In genomic region chr3:45981851-45982250, GRCm38 (mm10) we compare ENCODE assay signal across 27 mouse cellular contexts.
A peak's percentile ranks its signal among the peaks of the same experiment; 100 is the strongest.
DNase-seq lines count a peak whose midpoint lies in the region; ATAC-seq and TF ChIP-seq lines count a peak whose summit lies in the region.
"Had no signal": no experiment of that assay in that cellular context is flagged by ENCODE, and none has a peak within 500 bp of the region (broad histone marks: within the 10 kb centered on the region; RNA-seq: fewer than 3 reads in every experiment).

No protein-coding gene starts in this region.

- peak; percentile 39; the same call in 1 of the 2 replicates for ATAC-seq in forebrain, embryonic 11.5 days (replicated peaks; ENCODE audit: low FRiP score)
- ATAC-seq in forebrain, embryonic 12.5 days (ENCODE audit: low FRiP score), result no peak
- ATAC-seq in lung, embryonic 14.5 days (ENCODE audit: insufficient read depth), result no peak
- ATAC-seq: hindbrain, postnatal 0 days; intestine, embryonic 16.5 days had no signal

- intact Hi-C loops in heart, postnatal 14 days (cut with DNase I), result no loop called here

- H3K27ac ChIP-seq in forebrain, embryonic 11.5 days (ENCODE audit: low read depth, low read length), result no peak overlapping the region
- no peak overlapping the region for H3K27ac ChIP-seq in forebrain, embryonic 12.5 days
- H3K27ac ChIP-seq in lung, embryonic 14.5 days (ENCODE audit: low read depth), result no peak overlapping the region
- H3K27ac ChIP-seq: heart, embryonic 13.5 days; hindbrain, embryonic 10.5 days; hindbrain, postnatal 0 days; liver, embryonic 13.5 days; neural tube, embryonic 15.5 days had no signal

- no peak for TF ChIP-seq POLR2A in brain, embryonic 14.5 days (IDR thresholded peaks at IDR 0.05; ENCODE audit: borderline replicate concordance, extremely low read depth, insufficient read depth, insufficient read length, poor library complexity, severe bottlenecking)

- H3K9me3 ChIP-seq in forebrain, embryonic 11.5 days (ENCODE audit: control insufficient read depth, low read length), result no peaks in the 10 kb centered on the region
- H3K9me3 ChIP-seq in forebrain, embryonic 12.5 days, result no peaks in the 10 kb centered on the region
- H3K9me3 ChIP-seq in lung, embryonic 14.5 days (ENCODE audit: low read depth, low read length), result no peaks in the 10 kb centered on the region
- H3K9me3 ChIP-seq: G1E; heart, embryonic 13.5 days; hindbrain, embryonic 10.5 days; liver, embryonic 13.5 days; neural tube, embryonic 15.5 days had no signal

- WGBS in forebrain, embryonic 11.5 days, result 38% methylated on average over 3 of the region's 3 CpGs
- WGBS in forebrain, embryonic 12.5 days, result 27% methylated on average over 3 of the region's 3 CpGs
- WGBS in lung, embryonic 14.5 days, result 43% methylated on average over 3 of the region's 3 CpGs

- no peak for TF ChIP-seq CTCF in lung, embryonic 14.5 days (IDR thresholded peaks at IDR 0.05; ENCODE audit: low read depth)
- TF ChIP-seq CTCF in brain, embryonic 14.5 days (IDR thresholded peaks at IDR 0.05; ENCODE audit: borderline replicate concordance, extremely low read depth, insufficient read depth, insufficient read length), result no peak

- no peak for DNase-seq in forebrain, embryonic 11.5 days (ENCODE audit: low spot score)
- DNase-seq in lung, embryonic 14.5 days, result peak; percentile 2
- no peak for DNase-seq in lung, postnatal 14 days
- DNase-seq in brain, embryonic 14.5 days (ENCODE audit: low read depth), result peak; percentile 71
- peak; percentile 36 for DNase-seq in forelimb bud, embryonic 11.5 days (ENCODE audit: low read depth, low spot score)
- no peak for DNase-seq in heart, postnatal 14 days
- DNase-seq: adrenal gland, adult 8-10 months; cerebellum, adult 11-12 months; cerebellum, adult 9-11 months; gastrocnemius, postnatal 10 days; heart, postnatal 10 days; kidney, adult 8-10 months; kidney, postnatal 10 days; layer of hippocampus, adult 9-11 months; liver, embryonic 13.5 days; lung, adult 18-20 months; lung, postnatal 10 days; retina, postnatal 1 day; right cerebral cortex, postnatal 14 days; thymus, postnatal 4 days had no signal

- no peaks in the 10 kb centered on the region for H3K27me3 ChIP-seq in forebrain, embryonic 11.5 days (ENCODE audit: control insufficient read depth, insufficient read depth, low read length)
- no peaks in the 10 kb centered on the region for H3K27me3 ChIP-seq in forebrain, embryonic 12.5 days
- no peaks in the 10 kb centered on the region for H3K27me3 ChIP-seq in lung, embryonic 14.5 days (ENCODE audit: insufficient read depth, low read length)
- H3K27me3 ChIP-seq: heart, embryonic 13.5 days; liver, embryonic 13.5 days; neural tube, embryonic 15.5 days had no signal

- no peaks in the 10 kb centered on the region for H3K36me3 ChIP-seq in forebrain, embryonic 11.5 days (ENCODE audit: control insufficient read depth, insufficient read depth, low read length)
- H3K36me3 ChIP-seq in forebrain, embryonic 12.5 days (replicated peaks), result no peaks in the 10 kb centered on the region
- H3K36me3 ChIP-seq in lung, embryonic 14.5 days (ENCODE audit: insufficient read depth), result no peaks in the 10 kb centered on the region
- H3K36me3 ChIP-seq: G1E; heart, embryonic 13.5 days; hindbrain, embryonic 10.5 days; liver, embryonic 13.5 days; neural tube, embryonic 15.5 days had no signal

- no peaks in the 10 kb centered on the region; the same call in 1 of the 2 replicates for H3K4me1 ChIP-seq in forebrain, embryonic 11.5 days (replicated peaks; ENCODE audit: control insufficient read depth, insufficient read depth, low read length)
- H3K4me1 ChIP-seq in forebrain, embryonic 12.5 days, result peaks cover 2% of the 10 kb centered on the region; the same call in 1 of the 2 replicates
- no peaks in the 10 kb centered on the region for H3K4me1 ChIP-seq in lung, embryonic 14.5 days (ENCODE audit: insufficient read depth)
- H3K4me1 ChIP-seq: heart, embryonic 13.5 days; hindbrain, embryonic 10.5 days; liver, embryonic 13.5 days; neural tube, embryonic 15.5 days had no signal

- H3K4me3 ChIP-seq in forebrain, embryonic 11.5 days (ENCODE audit: low read depth, low read length), result no peak overlapping the region
- H3K4me3 ChIP-seq in forebrain, embryonic 12.5 days (replicated peaks), result no peak overlapping the region
- no peak overlapping the region for H3K4me3 ChIP-seq in lung, embryonic 14.5 days (ENCODE audit: low read depth, low read length)
- H3K4me3 ChIP-seq: heart, embryonic 13.5 days; hindbrain, embryonic 10.5 days; liver, embryonic 13.5 days; neural tube, embryonic 15.5 days had no signal

- H3K4me2 ChIP-seq in forebrain, embryonic 11.5 days (ENCODE audit: low read depth, low read length, severe bottlenecking), result no peak overlapping the region
- no peak overlapping the region for H3K4me2 ChIP-seq in forebrain, embryonic 12.5 days
- no peak overlapping the region for H3K4me2 ChIP-seq in lung, embryonic 14.5 days
- H3K4me2 ChIP-seq: heart, embryonic 13.5 days; liver, embryonic 13.5 days; neural tube, embryonic 15.5 days had no signal

- no peak overlapping the region for H3K9ac ChIP-seq in forebrain, embryonic 11.5 days (ENCODE audit: low read length)
- H3K9ac ChIP-seq in forebrain, embryonic 12.5 days, result no peak overlapping the region
- no peak overlapping the region for H3K9ac ChIP-seq in lung, embryonic 14.5 days
- H3K9ac ChIP-seq: heart, embryonic 13.5 days; liver, embryonic 13.5 days; neural tube, embryonic 15.5 days had no signal

Comparison
In these comparisons a context has a peak if more than half of its experiments do, and no peak if none do; other contexts are left out.
1. DNase-seq: peak in lung, embryonic 14.5 days (single experiment), brain, embryonic 14.5 days (single experiment) and forelimb bud, embryonic 11.5 days (single experiment); none in forebrain, embryonic 11.5 days (single experiment), lung, postnatal 14 days (single experiment) and heart, postnatal 14 days (0 of 2).